ENCODE assay signal across 26 mouse cellular contexts in genomic region chr19:10645616-10646015, GRCm38 (mm10). TPM values are rescaled to one million over a fixed set of nuclear protein-coding genes. Genes with fewer than 3 reads are reported as not detected.
DNase-seq lines count a peak whose midpoint lies in the region; ATAC-seq and TF ChIP-seq lines count a peak whose summit lies in the region.
"Had no signal": no experiment of that assay in that cellular context is flagged by ENCODE, and none has a peak within 500 bp of the region (broad histone marks: within the 10 kb centered on the region; RNA-seq: fewer than 3 reads in every experiment).

No protein-coding gene starts in this region.

- TF ChIP-seq CTCF in gastrocnemius, adult 2 months (IDR thresholded peaks at IDR 0.05) = no peak
- TF ChIP-seq CTCF in midbrain, postnatal 0 days (IDR thresholded peaks at IDR 0.05) = no peak

- no peaks in the 10 kb centered on the region for H3K9me3 ChIP-seq in midbrain, postnatal 0 days (ENCODE audit: low read length)
- H3K9me3 ChIP-seq: embryonic facial prominence, embryonic 10.5 days; limb, embryonic 12.5 days; liver, embryonic 12.5 days; neural tube, embryonic 12.5 days had no signal

- no peak for ATAC-seq in midbrain, postnatal 0 days (ENCODE audit: low FRiP score)
- ATAC-seq: forebrain, embryonic 14.5 days; hindbrain, embryonic 16.5 days; intestine, embryonic 16.5 days; liver, embryonic 12.5 days had no signal

- H3K27ac ChIP-seq in gastrocnemius, adult 2 months = no peak overlapping the region
- no peak overlapping the region for H3K27ac ChIP-seq in midbrain, postnatal 0 days (ENCODE audit: low read depth, low read length)
- H3K27ac ChIP-seq: embryonic facial prominence, embryonic 10.5 days; limb, embryonic 12.5 days; liver, embryonic 12.5 days; neural tube, embryonic 12.5 days had no signal

- H3K9ac ChIP-seq in midbrain, postnatal 0 days (replicated peaks; ENCODE audit: low read length, poor library complexity, severe bottlenecking) = no peak overlapping the region
- H3K9ac ChIP-seq: liver, embryonic 12.5 days; neural tube, embryonic 12.5 days had no signal

- no peaks in the 10 kb centered on the region for H3K4me1 ChIP-seq in midbrain, postnatal 0 days (ENCODE audit: insufficient read depth, low read length)
- H3K4me1 ChIP-seq: neural tube, embryonic 12.5 days had no signal

- no peaks in the 10 kb centered on the region for H3K36me3 ChIP-seq in midbrain, postnatal 0 days (ENCODE audit: insufficient read depth, low read length)
- H3K36me3 ChIP-seq: embryonic facial prominence, embryonic 10.5 days; limb, embryonic 12.5 days; neural tube, embryonic 12.5 days had no signal

- WGBS in midbrain, postnatal 0 days = 98% methylated on average over 2 of the region's 2 CpGs

- H3K4me3 ChIP-seq in gastrocnemius, adult 2 months = no peak overlapping the region
- no peak overlapping the region for H3K4me3 ChIP-seq in midbrain, postnatal 0 days (ENCODE audit: low read depth, low read length)
- H3K4me3 ChIP-seq: embryonic facial prominence, embryonic 10.5 days; limb, embryonic 12.5 days; liver, embryonic 12.5 days; neural tube, embryonic 12.5 days had no signal

- peak; percentile 36 for DNase-seq in gastrocnemius, adult 2 months
- DNase-seq in gastrocnemius, postnatal 4 days (ENCODE audit: low spot score in 2 of 2) = no peak
- peak; percentile 33 for DNase-seq in 3134 (ENCODE audit: extremely low read depth, insufficient read length, low spot score)
- peak; percentile 12 for DNase-seq in Muller cell, postnatal 12 days (ENCODE audit: inconsistent ontology term)
- peak; percentile 46 to 52 for DNase-seq in adrenal gland, postnatal 36 days
- DNase-seq in layer of hippocampus, adult 9-10 months (ENCODE audit: low spot score) = no peak
- DNase-seq in cerebellum, postnatal 4 days (ENCODE audit: low spot score in 2 of 2) = no peak
- no peak for DNase-seq in midbrain, postnatal 0 days (ENCODE audit: low spot score)
- DNase-seq: cerebellum, adult 2 months; cerebellum, postnatal 36 days; lung, adult 2 months; lung, postnatal 4 days had no signal

- intact Hi-C loops in gastrocnemius, adult 2 months (cut with DNase I) = no loop called here

- no peak overlapping the region for H3K4me2 ChIP-seq in midbrain, postnatal 0 days (ENCODE audit: low read depth, low read length, poor library complexity, severe bottlenecking)
- H3K4me2 ChIP-seq: limb, embryonic 12.5 days; liver, embryonic 12.5 days; midbrain, embryonic 11.5 days; neural tube, embryonic 12.5 days had no signal

- H3K27me3 ChIP-seq in midbrain, postnatal 0 days (ENCODE audit: insufficient read depth, low read length) = no peaks in the 10 kb centered on the region
- H3K27me3 ChIP-seq: limb, embryonic 12.5 days; neural tube, embryonic 12.5 days had no signal

RNA-seq across cellular contexts. Expression of gene Vwce, which starts 11.6 kb away (rescaled TPM):
- not detected for total RNA-seq in gastrocnemius, adult 2 months (2021)
- total RNA-seq in gastrocnemius, postnatal 4 days (2021) = under 1 TPM; 0.41 to 0.66 TPM
- under 1 TPM; 0.26 to 0.60 TPM for total RNA-seq in adrenal gland, postnatal 36 days (2021)
- total RNA-seq in midbrain, postnatal 0 days (2014; rRNA removed) = 2.6 and 2.9 TPM in 2 replicates
- polyA plus RNA-seq in midbrain, postnatal 0 days (2015; fragmentation: Nextera tagmentation; extraction: Ambion mirVana) = 1.9 and 2.2 TPM in 2 replicates
- total RNA-seq: hematopoietic stem cell, adult 5-6 weeks; monocyte, adult 5-6 weeks had no signal

RNA-seq across cellular contexts. Expression of gene Pga5, which starts 32.3 kb away (rescaled TPM):
- total RNA-seq in gastrocnemius, adult 2 months (2021) = not detected
- not detected for total RNA-seq in gastrocnemius, postnatal 4 days (2021)
- not detected for total RNA-seq in adrenal gland, postnatal 36 days (2021)
- total RNA-seq in midbrain, postnatal 0 days (2014; rRNA removed) = not detected in 2 replicates
- polyA plus RNA-seq in midbrain, postnatal 0 days (2015; fragmentation: Nextera tagmentation; extraction: Ambion mirVana) = not detected in 2 replicates
- total RNA-seq: hematopoietic stem cell, adult 5-6 weeks; layer of hippocampus, postnatal 14 days; left cerebral cortex, postnatal 10 days; monocyte, adult 5-6 weeks had no signal
- polyA plus RNA-seq: C2C12; cerebellum, adult 2 months; embryonic facial prominence, embryonic 10.5 days; forebrain, embryonic 14.5 days; hindbrain, embryonic 16.5 days; kidney, embryonic 14.5 days; limb, embryonic 12.5 days; lung, adult 2 months; midbrain, embryonic 11.5 days; neural tube, embryonic 12.5 days had no signal

RNA-seq across cellular contexts. Expression of gene Tkfc, which starts 40.2 kb away (rescaled TPM):
- 1 to 10 TPM; 3.0 to 4.5 TPM for total RNA-seq in gastrocnemius, adult 2 months (2021)
- 10 to 100 TPM; 13.3 to 14.0 TPM for total RNA-seq in gastrocnemius, postnatal 4 days (2021)
- total RNA-seq in adrenal gland, postnatal 36 days (2021) = 10 to 100 TPM; 18.0 to 20.7 TPM
- total RNA-seq in midbrain, postnatal 0 days (2014; rRNA removed) = 11.1 and 15.8 TPM in 2 replicates
- polyA plus RNA-seq in midbrain, postnatal 0 days (2015; fragmentation: Nextera tagmentation; extraction: Ambion mirVana) = 19.5 and 23.3 TPM in 2 replicates

RNA-seq across cellular contexts. Expression of gene Ddb1, which starts 40.5 kb away (rescaled TPM):
- total RNA-seq in gastrocnemius, adult 2 months (2021) = 100 to 1,000 TPM; 128 to 132 TPM
- 100 to 1,000 TPM; 338 to 352 TPM for total RNA-seq in gastrocnemius, postnatal 4 days (2021)
- total RNA-seq in adrenal gland, postnatal 36 days (2021) = 100 to 1,000 TPM; 272 to 288 TPM
- 247 and 261 TPM in 2 replicates for total RNA-seq in midbrain, postnatal 0 days (2014; rRNA removed)
- 135 TPM in 2 replicates for polyA plus RNA-seq in midbrain, postnatal 0 days (2015; fragmentation: Nextera tagmentation; extraction: Ambion mirVana)

RNA-seq across cellular contexts. Expression of gene Vps37c, which starts 42.9 kb away (rescaled TPM):
- 10 to 100 TPM; 20.7 to 26.3 TPM for total RNA-seq in gastrocnemius, adult 2 months (2021)
- total RNA-seq in gastrocnemius, postnatal 4 days (2021) = 10 to 100 TPM; 24.8 to 25.0 TPM
- 10 to 100 TPM; 21.1 to 30.5 TPM for total RNA-seq in adrenal gland, postnatal 36 days (2021)
- 17.5 and 22.4 TPM in 2 replicates for total RNA-seq in midbrain, postnatal 0 days (2014; rRNA removed)
- polyA plus RNA-seq in midbrain, postnatal 0 days (2015; fragmentation: Nextera tagmentation; extraction: Ambion mirVana) = 22.9 and 28.0 TPM in 2 replicates

Comparison
In these comparisons a context has a peak if more than half of its experiments do, and no peak if none do; other contexts are left out.
1. DNase-seq: peak in gastrocnemius, adult 2 months (single experiment), 3134 (single experiment), Muller cell, postnatal 12 days (single experiment) and adrenal gland, postnatal 36 days (2 of 2); none in gastrocnemius, postnatal 4 days (0 of 2), layer of hippocampus, adult 9-10 months (single experiment), cerebellum, postnatal 4 days (0 of 2) and midbrain, postnatal 0 days (single experiment).